Mouse (Mus musculus) cerebellum, adult 11-12 months (tissue): Measurements from ENCODE around the gene Gna15.
A peak's percentile ranks its signal among the peaks of the same experiment; 100 is the strongest.

ENCODE experiments used
- DNase-seq: peaks from one replicate; pipeline ENCODE4 v3.0.0; 2022

The Gna15 gene

GRCm38 (mm10) chr10:81466066-81466465 lies 58.0 kb downstream of the Gna15 start:
- DNase-seq: no peak

GRCm38 (mm10) chr10:81465265-81465645 lies 58.8 kb downstream of the Gna15 start:
- DNase-seq: peak; percentile 39

GRCm38 (mm10) chr10:81464405-81465264 lies 59.4 kb downstream of the Gna15 start:
- DNase-seq: peak; percentile 68

- DNase-seq: no peak
Measured at GRCm38 (mm10) chr10:81463531-81463930, 60.5 kb downstream of the Gna15 start.

- DNase-seq: no peak
Measured at GRCm38 (mm10) chr10:81462917-81463316, 61.1 kb downstream of the Gna15 start.

- DNase-seq: peak; percentile 35
Measured at GRCm38 (mm10) chr10:81462415-81462804, 61.6 kb downstream of the Gna15 start.

GRCm38 (mm10) chr10:81461673-81462414 lies 62.2 kb downstream of the Gna15 start:
- peak; percentile 32 for DNase-seq

GRCm38 (mm10) chr10:81460951-81461350 lies 63.1 kb downstream of the Gna15 start:
- DNase-seq: no peak

GRCm38 (mm10) chr10:81460471-81460870 lies 63.6 kb downstream of the Gna15 start:
- DNase-seq: peak; percentile 28

GRCm38 (mm10) chr10:81459399-81459798 lies 64.6 kb downstream of the Gna15 start:
- DNase-seq: no peak

GRCm38 (mm10) chr10:81458267-81458666 lies 65.8 kb downstream of the Gna15 start:
- DNase-seq: no peak

- no peak for DNase-seq
Measured at GRCm38 (mm10) chr10:81457624-81458023, 66.4 kb downstream of the Gna15 start.

GRCm38 (mm10) chr10:81456983-81457563 lies 67.0 kb downstream of the Gna15 start:
- DNase-seq: no peak

- peak; percentile 16 for DNase-seq
Measured at GRCm38 (mm10) chr10:81455181-81455895, 68.7 kb downstream of the Gna15 start, which contains the start of gene Nfic. TSS of gene Nfic (minus strand) at chr10:81455635.

GRCm38 (mm10) chr10:81454106-81454505 lies 69.9 kb downstream of the Gna15 start:
- DNase-seq: no peak

- DNase-seq: peak; percentile 14
Measured at GRCm38 (mm10) chr10:81452947-81453288, 71.1 kb downstream of the Gna15 start.
